Mouse (Mus musculus) neural tube, embryonic 14.5 days (tissue): ENCODE data around the gene Lgi4. TPM values are rescaled to one million over a fixed set of nuclear protein-coding genes. Genes with fewer than 3 reads are reported as not detected.

Experiments used
- ATAC-seq: fragments of 200-750 bp; cut with Nextera tagmentation; 2 replicates; pipeline ENCODE4 v1.8.0; 2017; ENCODE audit warnings: low read depth, mild to moderate bottlenecking, moderate TSS enrichment, moderate library complexity
- H3K27ac ChIP-seq: fragments of 300-500 bp; sonication (generic); 2 replicates; pipeline ENCODE4 v1.5.1; 2014; ENCODE audit warnings: low read depth, mild to moderate bottlenecking, control low read depth, low read length, moderate library complexity, mixed read lengths
- H3K27me3 ChIP-seq: fragments of 300-500 bp; sonication (generic); 2 replicates; pipeline ENCODE4 v1.6.1; 2014; ENCODE audit warnings: low read length; ENCODE audit not compliant: control insufficient read depth, insufficient read depth
- H3K36me3 ChIP-seq: fragments of 300-500 bp; sonication (generic); 2 replicates; pipeline ENCODE4 v1.6.1; 2014; ENCODE audit warnings: low read length, mixed read lengths; ENCODE audit not compliant: control insufficient read depth, insufficient read depth
- H3K4me1 ChIP-seq: fragments of 300-500 bp; sonication (generic); 2 replicates; pipeline ENCODE4 v1.6.1; 2014; ENCODE audit warnings: low read length; ENCODE audit not compliant: control insufficient read depth, insufficient read depth
- H3K4me2 ChIP-seq: fragments of 300-500 bp; sonication (generic); 2 replicates; pipeline ENCODE4 v1.6.1; 2014; ENCODE audit warnings: mild to moderate bottlenecking, low read depth, low read length, control low read depth
- H3K4me3 ChIP-seq: fragments of 300-500 bp; sonication (generic); 2 replicates; pipeline ENCODE4 v1.5.1; 2014; ENCODE audit warnings: low read depth, low read length, control low read depth, mixed read lengths
- H3K9ac ChIP-seq: fragments of 300-500 bp; sonication (generic); replicated peaks from 2 replicates; pipeline ENCODE4 v1.6.1; 2014; ENCODE audit warnings: low read depth, mild to moderate bottlenecking, control low read depth, low read length, mixed read lengths
- H3K9me3 ChIP-seq: fragments of 300-500 bp; sonication (generic); 2 replicates; pipeline ENCODE4 v1.6.1; 2016; ENCODE audit warnings: low read length; ENCODE audit not compliant: control insufficient read depth
- WGBS: fragments of 180-500 bp; shearing (Covaris S2); extraction: QIAGEN DNeasy Blood & Tissue Kit; methylation state at CpG from one replicate; pipeline ENCODE4 v1.1.7; 2014; 5-methylcytosine and 5-hydroxymethylcytosine counted together
- polyA plus RNA-seq: library from polyadenylated mRNA; unstranded; fragments of >200 nt; fragmentation: Nextera tagmentation; extraction: Ambion mirVana; gene quantifications from 2 replicates; pipeline ENCODE4 v1.2.1, GENCODE M21; 2014

Lgi4 gene
- polyA plus RNA-seq: 1.1 TPM in 1 of 2 replicates, not detected in the other

- Histone ChIP-seq H3K27ac (no peak within 1 kb of the TSS), H3K9me3 (no peaks in the 10 kb centered on the region), H3K27me3 (0 out of 2 replicates have a peak, but pooled peaks cover 2% of the 10 kb centered on the region), H3K4me3 (no peak within 1 kb of the TSS), H3K36me3 (no peaks in the 10 kb centered on the region), H3K9ac (no peak within 1 kb of the TSS), H3K4me1 (no peaks in the 10 kb centered on the region), H3K4me2 (no peak within 1 kb of the TSS)
- peak; percentile 74; the same call in 1 of the 2 replicates for ATAC-seq
- 8% methylated on average over 2 of the region's 2 CpGs for WGBS
These were observed at the start of gene Lgi4 for GRCm38 (mm10) chr7:31059108-31059507. Gene Lgi4 (plus strand): TSS chr7:31059342.

- Histone ChIP-seq H3K27me3 (no peaks in the 10 kb centered on the region), H3K4me3 (no peak overlapping the region), H3K27ac (no peak overlapping the region), H3K9me3 (no peaks in the 10 kb centered on the region), H3K9ac (no peak overlapping the region), H3K4me2 (no peak overlapping the region), H3K4me1 (no peaks in the 10 kb centered on the region), H3K36me3 (no peaks in the 10 kb centered on the region)
- 72% methylated on average over 5 of the region's 5 CpGs for WGBS
- no peak for ATAC-seq
These were observed 46.2 kb upstream of the Lgi4 start for GRCm38 (mm10) chr7:31012971-31013370.

- WGBS: 52% methylated on average over 10 of the region's 10 CpGs
- Histone ChIP-seq H3K9me3 (no peaks in the 10 kb centered on the region), H3K27ac (no peak overlapping the region), H3K4me2 (no peak overlapping the region), H3K4me3 (no peak overlapping the region), H3K27me3 (no peaks in the 10 kb centered on the region), H3K36me3 (no peaks in the 10 kb centered on the region), H3K4me1 (no peaks in the 10 kb centered on the region), H3K9ac (no peak overlapping the region)
- ATAC-seq: 0 out of 2 replicates have a peak, but pooled peaks have one; percentile 14
These were observed 41.8 kb upstream of the Lgi4 start for GRCm38 (mm10) chr7:31017104-31017901.

DNA sequence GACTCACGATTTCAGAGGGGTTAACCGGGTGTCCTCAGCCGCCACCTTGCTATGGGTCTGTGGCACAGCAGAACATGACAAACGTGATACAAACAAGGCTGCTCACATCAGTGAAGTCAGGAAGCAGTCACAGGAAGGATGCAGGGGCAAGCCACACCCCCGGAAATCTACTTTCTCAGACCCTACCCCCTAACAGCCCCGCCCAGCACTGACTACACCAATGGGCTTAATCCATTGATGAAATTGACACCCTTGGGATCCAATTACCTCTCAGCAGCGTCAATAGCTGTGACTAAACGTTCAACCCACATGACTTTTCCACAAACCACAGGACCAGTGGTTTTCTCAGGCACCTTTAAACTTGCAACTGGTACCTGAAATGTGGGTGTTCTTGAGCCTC is 30.5 kb upstream of the Lgi4 start:
- no peak overlapping the region for H3K4me2 ChIP-seq
- no peaks in the 10 kb centered on the region for H3K36me3 ChIP-seq
- H3K27ac ChIP-seq: no peak overlapping the region
- no peak overlapping the region for H3K4me3 ChIP-seq
- H3K9me3 ChIP-seq: no peaks in the 10 kb centered on the region
- H3K9ac ChIP-seq: no peak overlapping the region
- H3K4me1 ChIP-seq: no peaks in the 10 kb centered on the region
- H3K27me3 ChIP-seq: no peaks in the 10 kb centered on the region
- ATAC-seq: no peak
- 81% methylated on average over 8 of the region's 8 CpGs for WGBS

DNA sequence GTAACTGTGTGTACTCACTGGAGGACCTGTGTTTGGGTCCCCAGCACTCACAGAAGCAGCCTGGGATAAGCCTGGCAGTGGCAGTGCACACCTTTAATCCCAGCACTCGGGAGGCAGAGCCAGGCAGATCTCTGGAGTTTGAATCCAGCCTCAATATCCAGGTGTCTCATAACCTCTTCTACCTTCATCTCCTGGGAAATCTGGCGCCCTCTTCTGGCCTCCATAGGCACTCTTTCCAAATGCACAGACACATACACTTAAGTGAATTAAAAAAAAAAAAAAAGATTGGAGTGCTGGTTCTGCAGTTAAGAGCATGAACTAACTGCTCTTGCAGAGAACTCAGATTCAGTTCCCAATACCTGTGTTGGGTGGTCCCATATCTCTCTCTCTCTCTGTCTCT is 28.4 kb upstream of the Lgi4 start:
- ATAC-seq: no peak
- H3K4me1 ChIP-seq: no peaks in the 10 kb centered on the region
- no peaks in the 10 kb centered on the region for H3K27me3 ChIP-seq
- no peak overlapping the region for H3K4me3 ChIP-seq
- H3K4me2 ChIP-seq: no peak overlapping the region
- no peak overlapping the region for H3K27ac ChIP-seq
- no peak overlapping the region for H3K9ac ChIP-seq
- H3K9me3 ChIP-seq: no peaks in the 10 kb centered on the region
- H3K36me3 ChIP-seq: no peaks in the 10 kb centered on the region
- WGBS: 81% methylated on average over 2 of the region's 2 CpGs

GRCm38 (mm10) chr7:31031731-31032130 is 27.4 kb upstream of the Lgi4 start:
- Histone ChIP-seq H3K4me3 (no peak overlapping the region), H3K4me1 (no peaks in the 10 kb centered on the region), H3K9me3 (no peaks in the 10 kb centered on the region), H3K36me3 (no peaks in the 10 kb centered on the region), H3K9ac (no peak overlapping the region), H3K27ac (no peak overlapping the region), H3K27me3 (no peaks in the 10 kb centered on the region), H3K4me2 (no peak overlapping the region)
- WGBS: 89% methylated on average over 7 of the region's 7 CpGs
- no peak for ATAC-seq

DNA sequence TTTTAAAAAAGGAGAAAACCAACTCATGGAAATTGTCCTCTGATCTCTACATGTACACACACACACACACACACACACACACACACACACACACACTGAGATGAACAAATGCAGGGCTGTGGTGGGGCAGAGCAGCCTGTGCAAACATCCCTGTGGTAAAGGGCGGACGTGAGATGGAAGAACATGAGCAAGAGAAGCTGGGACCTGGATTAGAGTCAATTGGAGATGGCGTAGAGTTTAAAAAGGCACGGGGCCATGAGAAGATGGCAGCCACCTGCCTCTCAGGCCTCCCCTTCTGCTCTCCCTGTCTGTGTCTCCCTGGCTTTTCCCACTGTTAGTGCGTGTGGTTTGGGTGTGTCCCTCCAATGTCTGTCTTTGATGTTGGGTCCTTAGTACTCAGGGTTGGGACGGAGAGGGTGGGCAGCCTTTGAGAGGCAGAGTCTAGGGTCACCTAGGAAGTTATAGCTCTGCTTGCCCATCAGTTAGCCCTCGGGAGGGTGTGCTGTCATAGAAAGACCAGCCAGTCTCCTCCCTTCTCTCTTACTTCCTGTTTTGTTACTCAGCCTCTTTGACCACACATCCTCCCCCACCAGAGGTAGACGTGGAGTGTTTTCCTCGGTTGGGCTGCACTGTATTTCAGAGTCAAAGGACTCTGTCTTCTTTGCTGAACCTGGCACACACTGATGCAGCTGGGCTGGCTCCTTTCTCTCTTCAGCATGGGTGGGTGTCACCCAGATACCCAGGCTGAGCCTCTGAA is 25.6 kb upstream of the Lgi4 start:
- no peak overlapping the region for H3K27ac ChIP-seq
- ATAC-seq: no peak
- H3K4me1 ChIP-seq: no peaks in the 10 kb centered on the region
- H3K36me3 ChIP-seq: no peaks in the 10 kb centered on the region
- H3K4me2 ChIP-seq: no peak overlapping the region
- H3K4me3 ChIP-seq: no peak overlapping the region
- no peak overlapping the region for H3K9ac ChIP-seq
- H3K9me3 ChIP-seq: no peaks in the 10 kb centered on the region
- no peaks in the 10 kb centered on the region for H3K27me3 ChIP-seq
- 74% methylated on average over 9 of the region's 9 CpGs for WGBS

GRCm38 (mm10) chr7:31034789-31035188 is 24.4 kb upstream of the Lgi4 start:
- H3K4me3 ChIP-seq: no peak overlapping the region
- H3K27me3 ChIP-seq: no peaks in the 10 kb centered on the region
- no peak overlapping the region for H3K4me2 ChIP-seq
- no peak for ATAC-seq
- H3K36me3 ChIP-seq: no peaks in the 10 kb centered on the region
- 64% methylated on average over 11 of the region's 11 CpGs for WGBS
- H3K9me3 ChIP-seq: no peaks in the 10 kb centered on the region
- no peak overlapping the region for H3K9ac ChIP-seq
- H3K4me1 ChIP-seq: no peaks in the 10 kb centered on the region
- no peak overlapping the region for H3K27ac ChIP-seq

DNA sequence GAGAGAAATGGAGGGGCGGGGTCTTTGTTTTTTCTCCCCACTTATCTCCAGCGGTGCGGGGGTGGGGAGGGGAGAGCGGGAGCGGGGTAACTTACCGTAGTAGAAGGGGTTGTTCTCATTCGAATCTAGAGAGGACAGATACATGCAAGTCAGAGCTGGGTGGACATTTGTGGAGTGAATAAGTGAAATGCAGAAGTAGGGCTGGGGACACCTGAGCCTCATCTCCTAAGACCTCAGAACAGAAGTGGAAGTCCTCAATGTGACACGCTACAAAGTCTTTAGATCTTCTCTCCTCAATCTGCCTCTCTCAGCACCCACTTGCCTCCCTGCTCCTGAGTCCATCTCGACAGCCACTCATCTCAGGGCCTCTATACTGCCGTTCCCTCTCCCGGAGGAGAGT is 23.9 kb upstream of the Lgi4 start:
- Histone ChIP-seq H3K4me3 (no peak overlapping the region), H3K4me2 (no peak overlapping the region), H3K4me1 (no peaks in the 10 kb centered on the region), H3K36me3 (no peaks in the 10 kb centered on the region), H3K9ac (no peak overlapping the region), H3K9me3 (no peaks in the 10 kb centered on the region), H3K27me3 (no peaks in the 10 kb centered on the region), H3K27ac (no peak overlapping the region)
- 78% methylated on average over 11 of the region's 11 CpGs for WGBS
- no peak for ATAC-seq
